Mouse (Mus musculus) limb, embryonic 14.5 days (tissue): ENCODE results near the gene Etv3. TPM values are rescaled to one million over a fixed set of nuclear protein-coding genes. Genes with fewer than 3 reads are reported as not detected.

Source experiments
- ATAC-seq: fragments of 200-750 bp; cut with Nextera tagmentation; 2 replicates; pipeline ENCODE4 v1.8.0; 2017; ENCODE audit warnings: low read depth, moderate number of reproducible peaks, moderate TSS enrichment; ENCODE audit not compliant: low FRiP score
- DNase-seq: peaks from one replicate; pipeline ENCODE4 v3.0.0-alpha.2; 2015; ENCODE audit warnings: low spot score
- H3K27ac ChIP-seq: fragments of 300-500 bp; sonication (generic); replicated peaks from 2 replicates; pipeline ENCODE4 v1.5.1; 2014; ENCODE audit warnings: low read depth, mild to moderate bottlenecking, low read length, moderate library complexity, mixed read lengths
- H3K27me3 ChIP-seq: fragments of 300-500 bp; sonication (generic); 2 replicates; pipeline ENCODE4 v1.6.1; 2014; ENCODE audit warnings: low read length, mixed read lengths; ENCODE audit not compliant: control insufficient read depth, insufficient read depth
- H3K36me3 ChIP-seq: fragments of 300-500 bp; sonication (generic); 2 replicates; pipeline ENCODE4 v1.6.1; 2014; ENCODE audit warnings: mild to moderate bottlenecking, low read length, moderate library complexity, mixed read lengths; ENCODE audit not compliant: control insufficient read depth, insufficient read depth
- H3K4me1 ChIP-seq: fragments of 300-500 bp; sonication (generic); 2 replicates; pipeline ENCODE4 v1.6.1; 2014; ENCODE audit warnings: antibody characterized with exemption, low read length, mixed read lengths; ENCODE audit not compliant: control insufficient read depth, insufficient read depth
- H3K4me2 ChIP-seq: fragments of 300-500 bp; sonication (generic); replicated peaks from 2 replicates; pipeline ENCODE4 v1.6.1; 2014; ENCODE audit warnings: low read depth, mild to moderate bottlenecking, low read length, moderate library complexity; ENCODE audit not compliant: severe bottlenecking
- H3K4me3 ChIP-seq: fragments of 300-500 bp; sonication (generic); replicated peaks from 2 replicates; pipeline ENCODE4 v1.5.1; 2014; ENCODE audit warnings: low read length
- H3K9ac ChIP-seq: fragments of 300-500 bp; sonication (generic); 2 replicates; pipeline ENCODE4 v1.6.1; 2014; ENCODE audit warnings: mild to moderate bottlenecking, low read depth, low read length, moderate library complexity; ENCODE audit not compliant: severe bottlenecking
- H3K9me3 ChIP-seq: fragments of 300-500 bp; sonication (generic); 2 replicates; pipeline ENCODE4 v1.6.1; 2016; ENCODE audit warnings: low read length; ENCODE audit not compliant: control insufficient read depth
- POLR2A ChIP-seq: fragments of 200-500 bp; IDR thresholded peaks from 2 replicates; pipeline ENCODE4 v1.8.0; 2012; ENCODE audit warnings: inconsistent platforms, mild to moderate bottlenecking, moderate library complexity, borderline replicate concordance; ENCODE audit not compliant: insufficient read depth, insufficient read length; ENCODE audit errors: extremely low read depth
- WGBS: fragments of 180-500 bp; shearing (Covaris S2); extraction: QIAGEN DNeasy Blood & Tissue Kit; methylation state at CpG from one replicate; pipeline ENCODE4 v1.1.7; 2014; 5-methylcytosine and 5-hydroxymethylcytosine counted together
- polyA plus RNA-seq, 2 experiments: library from polyadenylated mRNA; depleted of rRNA in 1 of 2; stranded (reverse) in 1 of 2; unstranded in 1 of 2; fragments of >200 nt; fragmentation: Nextera tagmentation in 1 of 2; extraction: Ambion mirVana in 1 of 2; gene quantifications; 2 replicates each; pipeline versions ENCODE4 v1.2.1 to v1.2.3; 2012 to 2014

The Etv3 gene
- polyA plus RNA-seq, 2 experiments, result 17.1 to 18.7 TPM

DNA sequence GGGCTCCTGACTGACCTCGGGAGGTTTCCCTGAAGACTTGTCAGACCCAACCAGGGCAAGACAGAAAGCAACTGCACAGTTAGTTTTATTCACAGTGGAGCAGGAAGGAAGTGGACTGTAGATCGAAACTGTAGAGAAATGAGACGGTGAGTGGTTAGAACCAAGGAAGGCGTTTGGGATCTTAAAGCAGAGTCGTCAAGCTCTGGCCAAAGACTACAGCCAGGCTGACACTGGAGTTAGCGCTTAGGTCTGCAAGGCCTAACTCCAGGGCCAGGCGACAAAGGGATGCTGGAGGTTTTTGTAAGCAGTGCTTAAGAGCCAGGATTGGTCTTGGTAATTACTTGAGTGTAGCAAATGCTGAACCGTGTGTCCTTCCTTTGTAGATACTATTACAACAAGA lies 3.6 kb downstream of the Etv3 start:
- Histone ChIP-seq H3K36me3 (peaks cover 63% of the 10 kb centered on the region), H3K27ac (no peak overlapping the region), H3K9ac (no peak overlapping the region), H3K4me2 (no peak overlapping the region), H3K27me3 (no peaks in the 10 kb centered on the region), H3K4me3 (no peak overlapping the region), H3K9me3 (no peaks in the 10 kb centered on the region), H3K4me1 (peaks cover 9% of the 10 kb centered on the region; the same call in 1 of the 2 replicates)
- WGBS, result 87% methylated on average over 8 of the region's 8 CpGs
- DNase-seq, result no peak
- no peak for TF ChIP-seq POLR2A
- ATAC-seq, result no peak

DNA sequence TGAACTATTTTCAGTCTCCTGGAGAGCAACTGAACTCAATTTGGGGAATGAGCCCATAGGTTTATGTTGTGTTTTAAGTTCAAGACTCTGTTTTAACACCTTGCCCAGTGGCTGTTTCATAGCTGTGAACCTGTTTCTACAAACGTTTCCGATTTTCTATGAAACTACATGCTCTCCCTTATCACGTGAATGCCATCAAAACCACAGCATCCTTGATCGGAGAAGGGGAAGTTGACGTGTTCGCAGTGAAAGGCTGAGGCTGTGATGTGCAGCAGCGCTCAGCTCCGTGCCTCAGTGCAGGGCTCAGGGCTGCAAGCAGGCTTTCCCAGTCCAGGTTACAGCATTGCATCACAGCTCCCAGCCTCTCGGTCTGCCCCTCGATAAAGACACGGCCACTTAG lies 4.4 kb downstream of the Etv3 start:
- H3K27ac ChIP-seq, result no peak overlapping the region
- no peak overlapping the region for H3K9ac ChIP-seq
- no peak overlapping the region for H3K4me2 ChIP-seq
- whole genome bisulfite sequencing, result 83% methylated on average over 11 of the region's 11 CpGs
- H3K36me3 ChIP-seq, result peaks cover 69% of the 10 kb centered on the region
- DNase-seq (no peak), ATAC-seq (no peak)
- H3K27me3 ChIP-seq, result no peaks in the 10 kb centered on the region
- peaks cover 9% of the 10 kb centered on the region; the same call in 1 of the 2 replicates for H3K4me1 ChIP-seq
- no peak for TF ChIP-seq POLR2A
- no peak overlapping the region for H3K4me3 ChIP-seq
- H3K9me3 ChIP-seq, result no peaks in the 10 kb centered on the region

DNA sequence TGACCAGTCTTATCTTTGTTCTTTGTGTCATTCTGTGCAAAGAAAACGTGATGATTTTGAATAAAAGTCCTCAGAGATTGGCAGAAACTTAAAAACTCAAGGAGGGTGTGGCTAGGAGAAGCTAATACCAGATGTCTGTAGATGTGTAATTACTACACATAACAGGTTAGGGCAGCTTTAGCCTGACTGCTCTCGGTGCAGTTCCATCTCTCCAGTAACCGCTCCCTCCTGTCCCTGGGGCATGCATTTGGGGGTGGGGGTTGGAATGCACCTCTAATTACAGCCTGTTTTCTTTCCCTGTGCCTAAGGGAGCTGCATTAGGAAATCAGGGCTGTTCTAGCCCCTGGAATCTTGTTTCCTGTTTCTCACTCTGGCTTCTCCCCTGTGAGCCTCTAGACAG lies 5.0 kb downstream of the Etv3 start:
- H3K4me3 ChIP-seq, result no peak overlapping the region
- no peaks in the 10 kb centered on the region for H3K27me3 ChIP-seq
- 75% methylated on average over 3 of the region's 3 CpGs for WGBS
- ATAC-seq (no peak), DNase-seq (peak; percentile 52)
- 0 out of 2 replicates have a peak, but pooled peaks cover 4% of the 10 kb centered on the region for H3K4me1 ChIP-seq
- H3K4me2 ChIP-seq, result no peak overlapping the region
- no peak overlapping the region for H3K27ac ChIP-seq
- no peaks in the 10 kb centered on the region for H3K9me3 ChIP-seq
- TF ChIP-seq POLR2A, result no peak
- H3K9ac ChIP-seq, result no peak overlapping the region
- peaks cover 75% of the 10 kb centered on the region for H3K36me3 ChIP-seq

DNA sequence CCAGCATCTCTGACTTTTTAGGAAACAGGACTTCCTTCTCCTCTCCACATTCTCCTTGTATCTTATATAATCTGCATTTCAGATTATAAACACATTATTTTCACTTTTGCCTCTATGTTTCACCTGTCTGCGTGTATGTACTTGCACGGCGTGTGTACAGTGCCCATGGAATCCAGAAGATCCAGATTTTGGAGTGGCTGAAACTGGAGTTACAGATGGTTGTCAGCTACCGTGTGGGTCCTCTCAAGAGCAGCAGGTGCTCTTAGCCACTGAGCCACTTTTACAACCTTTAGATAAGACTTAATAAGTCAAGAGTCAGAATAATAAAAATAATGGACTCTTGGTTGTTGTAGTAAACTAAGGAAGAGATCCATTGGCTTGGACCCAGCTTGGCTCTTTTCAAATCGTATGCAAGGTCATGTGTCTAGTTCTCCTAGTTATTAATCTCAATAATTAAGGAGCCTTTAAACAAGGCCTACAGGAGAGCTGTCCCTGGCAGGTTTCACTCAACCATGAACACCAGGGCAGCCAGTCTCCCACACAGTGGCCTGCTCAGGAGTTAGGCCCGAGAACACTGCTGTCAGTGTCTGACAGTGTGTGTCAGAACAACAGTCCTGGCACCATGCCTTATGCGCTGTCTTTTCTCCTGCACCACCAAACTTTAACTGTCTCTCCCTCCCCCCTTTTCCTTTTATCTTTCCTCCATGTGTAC lies 8.6 kb downstream of the Etv3 start:
- 82% methylated on average over 7 of the region's 7 CpGs for WGBS

DNA sequence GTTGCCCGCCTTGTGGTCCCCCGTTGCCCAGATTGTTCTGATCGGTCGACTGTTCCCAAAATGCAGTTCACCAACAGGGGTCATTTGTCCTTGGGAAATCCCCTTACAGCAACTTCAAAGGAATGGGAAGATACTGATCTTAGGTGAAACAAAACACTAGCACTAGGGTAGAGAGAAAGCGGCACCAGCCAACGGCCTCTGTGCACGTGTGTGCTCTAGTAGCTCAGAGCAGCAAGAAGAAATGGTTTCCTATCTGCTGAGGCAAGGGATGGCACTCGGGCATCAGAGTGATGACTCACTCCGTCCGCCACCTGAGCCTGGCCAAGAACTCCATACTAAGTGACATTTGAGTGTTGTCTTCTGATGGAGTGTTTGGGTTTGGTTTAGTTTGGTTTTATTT lies 12.8 kb downstream of the Etv3 start:
- TF ChIP-seq POLR2A, result no peak
- no peak overlapping the region for H3K9ac ChIP-seq
- no peak for ATAC-seq
- H3K4me1 ChIP-seq, result no peaks in the 10 kb centered on the region
- no peaks in the 10 kb centered on the region for H3K9me3 ChIP-seq
- H3K27ac ChIP-seq, result no peak overlapping the region
- WGBS, result 72% methylated on average over 10 of the region's 10 CpGs
- DNase-seq, result no peak
- H3K36me3 ChIP-seq, result peaks cover 61% of the 10 kb centered on the region
- H3K27me3 ChIP-seq, result no peaks in the 10 kb centered on the region
- no peak overlapping the region for H3K4me3 ChIP-seq
- no peak overlapping the region for H3K4me2 ChIP-seq

More for the DNA sequence above, 8.6 kb downstream of the Etv3 start:
- H3K4me3 ChIP-seq, result no peak overlapping the region
- ATAC-seq, result no peak
- H3K27ac ChIP-seq, result no peak overlapping the region
- peaks cover 93% of the 10 kb centered on the region for H3K36me3 ChIP-seq
- TF ChIP-seq POLR2A, result no peak
- no peak overlapping the region for H3K4me2 ChIP-seq
- H3K4me1 ChIP-seq, result no peaks in the 10 kb centered on the region
- DNase-seq, result no peak
- H3K27me3 ChIP-seq, result no peaks in the 10 kb centered on the region
- H3K9ac ChIP-seq, result no peak overlapping the region
- H3K9me3 ChIP-seq, result no peaks in the 10 kb centered on the region
